ENCODE assay signal across 8 mouse cellular contexts in genomic region chr15:85315378-85316025, GRCm38 (mm10). TPM values are rescaled to one million over a fixed set of nuclear protein-coding genes. Genes with fewer than 3 reads are reported as not detected.
DNase-seq lines count a peak whose midpoint lies in the region; ATAC-seq and TF ChIP-seq lines count a peak whose summit lies in the region.

No protein-coding gene starts in this region.

- H3K79me2 ChIP-seq in liver, adult 2 months (ENCODE audit: control insufficient read depth, insufficient read depth, low read length), result no peaks in the 10 kb centered on the region

- no peaks in the 10 kb centered on the region for H3K36me3 ChIP-seq in liver, adult 2 months (ENCODE audit: control insufficient read depth, insufficient read depth, low read length)
- H3K36me3 ChIP-seq in liver, embryonic 12.5 days, result no peaks in the 10 kb centered on the region
- no peaks in the 10 kb centered on the region for H3K36me3 ChIP-seq in kidney, embryonic 15.5 days
- no peaks in the 10 kb centered on the region for H3K36me3 ChIP-seq in liver, embryonic 14.5 days (replicated peaks; ENCODE audit: control insufficient read depth, insufficient read depth, low read depth)
- H3K36me3 ChIP-seq in neural tube, embryonic 14.5 days (ENCODE audit: control insufficient read depth, insufficient read depth, low read length), result no peaks in the 10 kb centered on the region

- TF ChIP-seq CTCF in liver, adult 2 months (IDR thresholded peaks at IDR 0.05; ENCODE audit: low read depth, low read length), result peak; percentile 95
- peak; percentile 89 for TF ChIP-seq CTCF in liver, embryonic 14.5 days (IDR thresholded peaks at IDR 0.05; ENCODE audit: low read depth)

- no peak overlapping the region for H3K4me2 ChIP-seq in liver, embryonic 12.5 days
- H3K4me2 ChIP-seq in kidney, embryonic 15.5 days, result no peak overlapping the region
- H3K4me2 ChIP-seq in liver, embryonic 14.5 days (ENCODE audit: low read depth), result no peak overlapping the region
- H3K4me2 ChIP-seq in neural tube, embryonic 14.5 days (ENCODE audit: low read depth, low read length), result no peak overlapping the region

- no peak for TF ChIP-seq POLR2A in liver, adult 2 months (IDR thresholded peaks at IDR 0.05; ENCODE audit: extremely low read depth, insufficient read depth, low read length)

- H3K9ac ChIP-seq in liver, adult 2 months (ENCODE audit: low read depth, low read length), result no peak overlapping the region
- H3K9ac ChIP-seq in liver, embryonic 12.5 days, result no peak overlapping the region
- no peak overlapping the region for H3K9ac ChIP-seq in kidney, embryonic 15.5 days
- no peak overlapping the region for H3K9ac ChIP-seq in liver, embryonic 14.5 days (replicated peaks)
- no peak overlapping the region for H3K9ac ChIP-seq in neural tube, embryonic 14.5 days (replicated peaks; ENCODE audit: low read depth, low read length)

- no peaks in the 10 kb centered on the region for H3K27me3 ChIP-seq in liver, adult 2 months (ENCODE audit: control insufficient read depth, insufficient read depth, low read length)
- peaks cover 14% of the 10 kb centered on the region; the same call in 1 of the 2 replicates for H3K27me3 ChIP-seq in liver, embryonic 12.5 days (replicated peaks)
- H3K27me3 ChIP-seq in kidney, embryonic 15.5 days, result no peaks in the 10 kb centered on the region
- H3K27me3 ChIP-seq in liver, embryonic 14.5 days (ENCODE audit: control insufficient read depth, insufficient read depth, low read length), result no peaks in the 10 kb centered on the region
- H3K27me3 ChIP-seq in neural tube, embryonic 14.5 days (ENCODE audit: control insufficient read depth, insufficient read depth, low read length), result no peaks in the 10 kb centered on the region

- no peak overlapping the region for H3K27ac ChIP-seq in liver, adult 2 months (replicated peaks; ENCODE audit: insufficient read depth, low read depth, low read length)
- H3K27ac ChIP-seq in liver, embryonic 12.5 days, result no peak overlapping the region
- no peak overlapping the region for H3K27ac ChIP-seq in kidney, embryonic 15.5 days
- no peak overlapping the region for H3K27ac ChIP-seq in liver, embryonic 14.5 days
- H3K27ac ChIP-seq in neural tube, embryonic 14.5 days (ENCODE audit: low read depth, low read length), result no peak overlapping the region

- TF ChIP-seq EP300 in liver, embryonic 14.5 days (IDR thresholded peaks at IDR 0.05; ENCODE audit: low read depth), result no peak

- no peak for ATAC-seq in liver, embryonic 12.5 days
- peak; percentile 67; the same call in 1 of the 2 replicates for ATAC-seq in kidney, embryonic 15.5 days (replicated peaks; ENCODE audit: low FRiP score)
- ATAC-seq in liver, embryonic 14.5 days (ENCODE audit: insufficient read depth), result no peak
- ATAC-seq in neural tube, embryonic 14.5 days (ENCODE audit: low read depth), result peak; percentile 81

- DNase-seq in liver, adult 2 months (ENCODE audit: extremely low read depth, low read depth, low spot score), result peak; percentile 42
- peak; percentile 87 for DNase-seq in embryo, embryonic 10.5 days (ENCODE audit: low spot score)
- peak; percentile 60 to 61 for DNase-seq in gastrocnemius, postnatal 36 days
- peak in 1 of 3 experiments; percentile 27 for DNase-seq in liver, embryonic 14.5 days (ENCODE audit: low read depth in 3 of 3, low spot score in 3 of 3)
- peak; percentile 84 for DNase-seq in testis, postnatal 10 days (ENCODE audit: low spot score)

- 0 out of 2 replicates have a peak, but pooled peaks cover 2% of the 10 kb centered on the region for H3K4me1 ChIP-seq in liver, adult 2 months (ENCODE audit: control insufficient read depth, insufficient read depth, low read length)
- H3K4me1 ChIP-seq in liver, embryonic 12.5 days, result no peaks in the 10 kb centered on the region
- peaks cover 4% of the 10 kb centered on the region; the same call in 1 of the 2 replicates for H3K4me1 ChIP-seq in kidney, embryonic 15.5 days
- 0 out of 4 replicates have a peak, but pooled peaks cover 0 to 2% of the 10 kb centered on the region in 2 experiments for H3K4me1 ChIP-seq in liver, embryonic 14.5 days (replicated peaks; ENCODE audit: control insufficient read depth in 2 of 2, insufficient read depth in 2 of 2, low read length in 1 of 2)
- peaks cover 4% of the 10 kb centered on the region; the same call in 1 of the 2 replicates for H3K4me1 ChIP-seq in neural tube, embryonic 14.5 days (ENCODE audit: control insufficient read depth, insufficient read depth, low read length)

- WGBS in liver, adult 2 months, result 39% methylated on average over 12 of the region's 13 CpGs
- WGBS in liver, embryonic 12.5 days (ENCODE audit: insufficient replicate concordance), result 42% methylated on average over 11 of the region's 13 CpGs
- WGBS in kidney, embryonic 15.5 days, result 39% methylated on average over 12 of the region's 13 CpGs
- WGBS in liver, embryonic 14.5 days (ENCODE audit: insufficient replicate concordance), result 34% methylated on average over 12 of the region's 13 CpGs
- 39% methylated on average over 11 of the region's 13 CpGs for WGBS in neural tube, embryonic 14.5 days

- intact Hi-C loops in gastrocnemius, postnatal 36 days (cut with DNase I), result loop anchor here (1.0 to 2.0 kb wide), 3 partner anchors 49 to 268 kb away; no protein-coding TSS in a partner anchor

- H3K9me3 ChIP-seq in liver, embryonic 12.5 days (replicated peaks), result no peaks in the 10 kb centered on the region
- no peaks in the 10 kb centered on the region for H3K9me3 ChIP-seq in kidney, embryonic 15.5 days (replicated peaks)
- H3K9me3 ChIP-seq in liver, embryonic 14.5 days (ENCODE audit: control insufficient read depth, low read length), result no peaks in the 10 kb centered on the region
- no peaks in the 10 kb centered on the region for H3K9me3 ChIP-seq in neural tube, embryonic 14.5 days (ENCODE audit: control insufficient read depth, low read length)

- no peak overlapping the region for H3K4me3 ChIP-seq in liver, adult 2 months (ENCODE audit: insufficient read depth, low read depth, low read length)
- H3K4me3 ChIP-seq in liver, embryonic 12.5 days, result no peak overlapping the region
- H3K4me3 ChIP-seq in kidney, embryonic 15.5 days (replicated peaks), result no peak overlapping the region
- no peak overlapping the region for H3K4me3 ChIP-seq in liver, embryonic 14.5 days (ENCODE audit: insufficient read depth in 1 of 2, low read depth in 2 of 2, low read length in 2 of 2)
- H3K4me3 ChIP-seq in neural tube, embryonic 14.5 days (ENCODE audit: low read depth, low read length), result no peak overlapping the region

RNA-seq across cellular contexts. Expression of gene Atxn10, which starts 20.5 kb away (rescaled TPM):
- total RNA-seq in liver, adult 2 months (2014; rRNA removed), result 36.8 and 42.0 TPM in 2 replicates
- 41.0 and 48.7 TPM in 2 replicates for polyA plus RNA-seq in liver, adult 2 months (2012; rRNA removed)
- polyA plus RNA-seq in liver, embryonic 12.5 days (2016; fragmentation: Nextera tagmentation; extraction: Ambion mirVana), result 110 and 114 TPM in 2 replicates
- 10 to 100 TPM; 24.4 to 31.6 TPM for total RNA-seq in gastrocnemius, postnatal 36 days (2021)
- 266 and 287 TPM in 2 replicates for polyA plus RNA-seq in kidney, embryonic 15.5 days (2015; fragmentation: Nextera tagmentation; extraction: Ambion mirVana)
- 24.5 and 35.0 TPM in 2 replicates for polyA plus RNA-seq in liver, embryonic 14.5 days (2012; rRNA removed)
- 69.1 and 71.0 TPM in 2 replicates for polyA plus RNA-seq in liver, embryonic 14.5 days (2014; fragmentation: Nextera tagmentation; extraction: Ambion mirVana)
- 556 and 572 TPM in 2 replicates for polyA plus RNA-seq in neural tube, embryonic 14.5 days (2014; fragmentation: Nextera tagmentation; extraction: Ambion mirVana)

Comparison
In these comparisons a context has a peak if more than half of its experiments do, and no peak if none do; other contexts are left out.
1. ATAC-seq: peak in kidney, embryonic 15.5 days (single experiment) and neural tube, embryonic 14.5 days (single experiment); none in liver, embryonic 12.5 days (single experiment) and liver, embryonic 14.5 days (single experiment).